Mouse (Mus musculus): ENCODE measurements around the gene Sipa1l2. TPM values are rescaled to one million over a fixed set of nuclear protein-coding genes. Genes with fewer than 3 reads are reported as not detected.
A peak's percentile ranks its signal among the peaks of the same experiment; 100 is the strongest.
"Not testable (repeated sequence)": the region's sequence is repeated elsewhere in the genome, so short reads cannot be mapped to it uniquely, and the experiment has no call there.

Gene Sipa1l2
- polyA plus RNA-seq, 1 experiment from 2014 or later: 14.1 TPM

GRCm38 (mm10) chr8:125522151-125522550, 47.5 kb downstream of the Sipa1l2 start:
- H3K4me3 ChIP-seq (ENCODE audit: low read depth, low read length): no peak overlapping the region
- DNase-seq (ENCODE audit: low spot score, missing footprints) (no peak), ATAC-seq (ENCODE audit: low FRiP score) (no peak)
- no peaks in the 10 kb centered on the region for H3K9me3 ChIP-seq (ENCODE audit: control insufficient read depth, low read length)
- 42% methylated on average over 6 of the region's 6 CpGs for WGBS
- no peaks in the 10 kb centered on the region for H3K27me3 ChIP-seq (ENCODE audit: control insufficient read depth, insufficient read depth, low read length)
- H3K27ac ChIP-seq (ENCODE audit: low read depth, low read length): no peak overlapping the region
- H3K4me2 ChIP-seq: no peak overlapping the region
- H3K4me1 ChIP-seq (ENCODE audit: control insufficient read depth, insufficient read depth, low read length): peaks cover 27% of the 10 kb centered on the region
- no peak overlapping the region for H3K9ac ChIP-seq (ENCODE audit: low read length)
- no peaks in the 10 kb centered on the region for H3K36me3 ChIP-seq (ENCODE audit: control insufficient read depth, insufficient read depth, low read length)

GRCm38 (mm10) chr8:125521087-125521486, 48.5 kb downstream of the Sipa1l2 start:
- no peak overlapping the region for H3K9ac ChIP-seq (ENCODE audit: low read length)
- H3K4me2 ChIP-seq: no peak overlapping the region
- no peaks in the 10 kb centered on the region for H3K27me3 ChIP-seq (ENCODE audit: control insufficient read depth, insufficient read depth, low read length)
- 70% methylated on average over 7 of the region's 7 CpGs for WGBS
- H3K4me3 ChIP-seq (ENCODE audit: low read depth, low read length): no peak overlapping the region
- H3K4me1 ChIP-seq (ENCODE audit: control insufficient read depth, insufficient read depth, low read length): peaks cover 20% of the 10 kb centered on the region
- no peak for ATAC-seq (ENCODE audit: low FRiP score)
- no peak for DNase-seq (ENCODE audit: low spot score, missing footprints)
- no peak overlapping the region for H3K27ac ChIP-seq (ENCODE audit: low read depth, low read length)
- no peaks in the 10 kb centered on the region for H3K36me3 ChIP-seq (ENCODE audit: control insufficient read depth, insufficient read depth, low read length)
- no peaks in the 10 kb centered on the region for H3K9me3 ChIP-seq (ENCODE audit: control insufficient read depth, low read length)

GRCm38 (mm10) chr8:125520308-125520707, 49.3 kb downstream of the Sipa1l2 start:
- H3K9ac ChIP-seq (ENCODE audit: low read length); H3K27ac ChIP-seq (ENCODE audit: low read depth, low read length); H3K9me3 ChIP-seq (ENCODE audit: control insufficient read depth, low read length); H3K27me3 ChIP-seq (ENCODE audit: control insufficient read depth, insufficient read depth, low read length); ATAC-seq (ENCODE audit: low FRiP score); H3K4me2 ChIP-seq; DNase-seq (ENCODE audit: low spot score, missing footprints); H3K36me3 ChIP-seq (ENCODE audit: control insufficient read depth, insufficient read depth, low read length); H3K4me3 ChIP-seq (ENCODE audit: low read depth, low read length): not testable (repeated sequence)
- WGBS: 84% methylated on average over 2 of the region's 2 CpGs
- peaks cover 20% of the 10 kb centered on the region for H3K4me1 ChIP-seq (ENCODE audit: control insufficient read depth, insufficient read depth, low read length)

GRCm38 (mm10) chr8:125518951-125519350, 50.7 kb downstream of the Sipa1l2 start:
- Histone ChIP-seq H3K36me3 (ENCODE audit: control insufficient read depth, insufficient read depth, low read length) (no peaks in the 10 kb centered on the region), H3K27me3 (ENCODE audit: control insufficient read depth, insufficient read depth, low read length) (no peaks in the 10 kb centered on the region), H3K9me3 (ENCODE audit: control insufficient read depth, low read length) (no peaks in the 10 kb centered on the region), H3K4me1 (ENCODE audit: control insufficient read depth, insufficient read depth, low read length) (peaks cover 23% of the 10 kb centered on the region), H3K4me3 (ENCODE audit: low read depth, low read length) (no peak overlapping the region), H3K27ac (ENCODE audit: low read depth, low read length) (no peak overlapping the region), H3K4me2 (no peak overlapping the region), H3K9ac (ENCODE audit: low read length) (no peak overlapping the region)
- ATAC-seq (ENCODE audit: low FRiP score) (no peak), DNase-seq (ENCODE audit: low spot score, missing footprints) (no peak)
- WGBS: 81% methylated on average over 4 of the region's 4 CpGs

- no peak overlapping the region for H3K4me3 ChIP-seq (ENCODE audit: low read depth, low read length)
- H3K9me3 ChIP-seq (ENCODE audit: control insufficient read depth, low read length): no peaks in the 10 kb centered on the region
- H3K36me3 ChIP-seq (ENCODE audit: control insufficient read depth, insufficient read depth, low read length): no peaks in the 10 kb centered on the region
- H3K4me2 ChIP-seq: no peak overlapping the region
- peaks cover 25% of the 10 kb centered on the region for H3K4me1 ChIP-seq (ENCODE audit: control insufficient read depth, insufficient read depth, low read length)
- ATAC-seq (ENCODE audit: low FRiP score) (no peak), DNase-seq (ENCODE audit: low spot score, missing footprints) (no peak)
- H3K9ac ChIP-seq (ENCODE audit: low read length): no peak overlapping the region
- 85% methylated on average over 6 of the region's 6 CpGs for WGBS
- no peak overlapping the region for H3K27ac ChIP-seq (ENCODE audit: low read depth, low read length)
- no peaks in the 10 kb centered on the region for H3K27me3 ChIP-seq (ENCODE audit: control insufficient read depth, insufficient read depth, low read length)
These were observed 51.3 kb downstream of the Sipa1l2 start for GRCm38 (mm10) chr8:125518301-125518700.

- Histone ChIP-seq H3K4me2 (no peak overlapping the region), H3K36me3 (ENCODE audit: control insufficient read depth, insufficient read depth, low read length) (no peaks in the 10 kb centered on the region), H3K9ac (ENCODE audit: low read length) (no peak overlapping the region), H3K27me3 (ENCODE audit: control insufficient read depth, insufficient read depth, low read length) (no peaks in the 10 kb centered on the region), H3K4me1 (ENCODE audit: control insufficient read depth, insufficient read depth, low read length) (peaks cover 21% of the 10 kb centered on the region), H3K4me3 (ENCODE audit: low read depth, low read length) (no peak overlapping the region), H3K9me3 (ENCODE audit: control insufficient read depth, low read length) (no peaks in the 10 kb centered on the region), H3K27ac (ENCODE audit: low read depth, low read length) (no peak overlapping the region)
- no peak for ATAC-seq (ENCODE audit: low FRiP score)
- 85% methylated on average over 8 of the region's 8 CpGs for WGBS
- no peak for DNase-seq (ENCODE audit: low spot score, missing footprints)
These were observed 52.2 kb downstream of the Sipa1l2 start for GRCm38 (mm10) chr8:125517397-125517796.

- WGBS: 76% methylated on average over 6 of the region's 6 CpGs
- Histone ChIP-seq H3K36me3 (ENCODE audit: control insufficient read depth, insufficient read depth, low read length) (no peaks in the 10 kb centered on the region), H3K27ac (ENCODE audit: low read depth, low read length) (no peak overlapping the region), H3K9me3 (ENCODE audit: control insufficient read depth, low read length) (no peaks in the 10 kb centered on the region), H3K4me2 (no peak overlapping the region), H3K4me3 (ENCODE audit: low read depth, low read length) (no peak overlapping the region), H3K9ac (ENCODE audit: low read length) (no peak overlapping the region), H3K4me1 (ENCODE audit: control insufficient read depth, insufficient read depth, low read length) (peaks cover 14% of the 10 kb centered on the region), H3K27me3 (ENCODE audit: control insufficient read depth, insufficient read depth, low read length) (no peaks in the 10 kb centered on the region)
- DNase-seq (ENCODE audit: low spot score, missing footprints) (no peak), ATAC-seq (ENCODE audit: low FRiP score) (no peak)
These were observed 53.3 kb downstream of the Sipa1l2 start for GRCm38 (mm10) chr8:125516115-125516905.

- ATAC-seq (ENCODE audit: low FRiP score): no peak
- H3K27me3 ChIP-seq (ENCODE audit: control insufficient read depth, insufficient read depth, low read length): no peaks in the 10 kb centered on the region
- no peak overlapping the region for H3K9ac ChIP-seq (ENCODE audit: low read length)
- H3K4me2 ChIP-seq: no peak overlapping the region
- no peak for DNase-seq (ENCODE audit: low spot score, missing footprints)
- no peaks in the 10 kb centered on the region for H3K36me3 ChIP-seq (ENCODE audit: control insufficient read depth, insufficient read depth, low read length)
- no peaks in the 10 kb centered on the region for H3K9me3 ChIP-seq (ENCODE audit: control insufficient read depth, low read length)
- no peak overlapping the region for H3K4me3 ChIP-seq (ENCODE audit: low read depth, low read length)
- WGBS: 43% methylated on average over 8 of the region's 8 CpGs
- H3K27ac ChIP-seq (ENCODE audit: low read depth, low read length): no peak overlapping the region
- H3K4me1 ChIP-seq (ENCODE audit: control insufficient read depth, insufficient read depth, low read length): peaks cover 15% of the 10 kb centered on the region
These were observed 53.9 kb downstream of the Sipa1l2 start for GRCm38 (mm10) chr8:125515665-125516064.

GRCm38 (mm10) chr8:125513935-125514334, 55.7 kb downstream of the Sipa1l2 start:
- ATAC-seq (ENCODE audit: low FRiP score) (peak; percentile 73), DNase-seq (ENCODE audit: low spot score, missing footprints) (no peak)
- no peak overlapping the region for H3K27ac ChIP-seq (ENCODE audit: low read depth, low read length)
- no peaks in the 10 kb centered on the region for H3K9me3 ChIP-seq (ENCODE audit: control insufficient read depth, low read length)
- no peaks in the 10 kb centered on the region for H3K27me3 ChIP-seq (ENCODE audit: control insufficient read depth, insufficient read depth, low read length)
- no peak overlapping the region for H3K4me2 ChIP-seq
- 17% methylated on average over 5 of the region's 5 CpGs for WGBS
- H3K4me1 ChIP-seq (ENCODE audit: control insufficient read depth, insufficient read depth, low read length): peaks cover 23% of the 10 kb centered on the region
- H3K4me3 ChIP-seq (ENCODE audit: low read depth, low read length): no peak overlapping the region
- no peaks in the 10 kb centered on the region for H3K36me3 ChIP-seq (ENCODE audit: control insufficient read depth, insufficient read depth, low read length)
- no peak overlapping the region for H3K9ac ChIP-seq (ENCODE audit: low read length)

All from midbrain, embryonic 11.5 days (tissue).